Mouse (Mus musculus) urinary bladder, postnatal 10 days (tissue): ENCODE data around the gene Zfp462.
"Not testable (repeated sequence)": the region's sequence is repeated elsewhere in the genome, so short reads cannot be mapped to it uniquely, and the experiment has no call there.

Experiments used
- DNase-seq: peaks from one replicate; pipeline ENCODE4 v3.0.0; 2022; ENCODE audit warnings: low spot score

The Zfp462 gene

GRCm38 (mm10) chr4:54950866-54951265 lies 6.0 kb downstream of the Zfp462 start:
- DNase-seq = no peak

DNA sequence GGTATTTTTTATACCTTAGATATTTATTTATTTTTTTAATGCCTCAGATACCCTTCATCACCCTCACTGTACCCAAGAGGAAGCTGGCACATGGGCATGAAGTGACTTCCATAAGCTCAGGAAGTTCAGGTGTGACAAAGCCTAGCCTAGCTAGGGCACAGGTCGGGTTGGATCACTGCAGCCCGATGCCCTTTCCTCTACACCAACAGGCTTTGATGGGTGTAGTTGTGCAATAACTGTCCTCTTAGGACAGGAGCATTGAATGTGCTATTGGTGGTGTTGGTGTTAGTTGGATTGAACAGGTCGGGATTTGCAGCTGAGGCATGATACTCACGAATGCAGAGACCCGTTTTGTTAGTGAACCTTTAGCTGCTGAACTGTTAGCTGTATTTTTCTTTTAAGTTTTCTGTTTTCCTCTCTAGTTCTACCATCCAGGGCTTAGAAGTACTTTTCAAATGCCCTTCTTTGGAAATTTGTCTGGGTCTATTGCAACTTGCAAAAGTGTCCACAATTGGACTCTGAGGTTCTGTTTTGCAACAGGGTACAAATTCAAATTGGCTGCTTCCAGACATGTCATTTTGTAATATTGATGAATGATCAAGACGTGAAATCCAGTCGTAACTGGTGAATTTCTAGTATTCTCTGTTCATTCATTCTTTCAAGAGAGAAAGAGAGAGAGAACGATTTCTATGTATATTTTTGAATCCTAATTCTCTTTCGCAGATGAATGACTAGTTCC lies 9.0 kb downstream of the Zfp462 start:
- no peak for DNase-seq

DNA sequence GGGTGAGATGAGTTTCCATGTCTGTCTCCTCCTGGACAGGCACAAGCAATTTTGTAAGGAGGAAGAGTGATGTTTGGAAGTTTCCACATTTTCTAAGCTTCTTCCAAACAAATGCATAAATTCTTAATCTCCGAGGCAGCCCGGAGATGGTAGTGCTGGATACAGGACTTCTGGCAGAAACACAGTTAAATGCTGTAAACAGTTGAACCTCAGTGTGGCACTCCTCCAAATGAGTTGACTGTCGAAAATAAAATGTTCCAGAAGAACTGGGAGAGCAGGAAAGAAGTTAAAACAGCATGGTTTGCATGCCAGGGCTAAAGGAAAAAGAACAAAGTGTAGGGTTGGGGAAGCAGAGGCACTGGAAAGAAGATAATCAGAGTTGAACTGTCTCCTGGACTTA lies 9.6 kb downstream of the Zfp462 start:
- no peak for DNase-seq

GRCm38 (mm10) chr4:54960776-54961175 lies 15.9 kb downstream of the Zfp462 start:
- no peak for DNase-seq

- no peak for DNase-seq
Observed at GRCm38 (mm10) chr4:54962141-54962540, 17.3 kb downstream of the Zfp462 start.

DNA sequence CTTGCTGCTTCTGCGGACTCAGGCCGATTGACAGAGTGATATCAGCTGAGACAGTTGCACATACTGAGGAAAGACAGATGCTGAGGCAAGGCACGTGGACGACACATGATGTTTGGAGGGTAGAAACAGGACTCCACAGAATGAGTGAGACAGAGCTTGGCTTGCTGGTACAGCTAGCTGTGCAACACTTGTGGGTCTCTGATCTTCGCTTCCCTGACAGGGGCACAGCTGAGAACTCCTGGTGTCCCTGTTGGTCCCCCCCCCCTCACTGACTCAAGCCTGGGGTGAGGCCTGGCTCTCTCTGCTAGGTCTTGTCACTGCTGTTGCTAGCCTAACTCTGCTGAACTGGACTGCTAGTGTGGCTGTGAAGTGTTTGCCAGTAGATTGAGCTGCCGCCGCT lies 18.7 kb downstream of the Zfp462 start:
- DNase-seq = no peak

- no peak for DNase-seq
Observed at GRCm38 (mm10) chr4:54965169-54965695, 20.4 kb downstream of the Zfp462 start.

- DNase-seq = no peak
Observed at GRCm38 (mm10) chr4:54966161-54966806, 21.4 kb downstream of the Zfp462 start.

- DNase-seq = no peak
Observed at GRCm38 (mm10) chr4:54967166-54967565, 22.3 kb downstream of the Zfp462 start.

- no peak for DNase-seq
Observed at GRCm38 (mm10) chr4:54967721-54968120, 22.9 kb downstream of the Zfp462 start.

DNA sequence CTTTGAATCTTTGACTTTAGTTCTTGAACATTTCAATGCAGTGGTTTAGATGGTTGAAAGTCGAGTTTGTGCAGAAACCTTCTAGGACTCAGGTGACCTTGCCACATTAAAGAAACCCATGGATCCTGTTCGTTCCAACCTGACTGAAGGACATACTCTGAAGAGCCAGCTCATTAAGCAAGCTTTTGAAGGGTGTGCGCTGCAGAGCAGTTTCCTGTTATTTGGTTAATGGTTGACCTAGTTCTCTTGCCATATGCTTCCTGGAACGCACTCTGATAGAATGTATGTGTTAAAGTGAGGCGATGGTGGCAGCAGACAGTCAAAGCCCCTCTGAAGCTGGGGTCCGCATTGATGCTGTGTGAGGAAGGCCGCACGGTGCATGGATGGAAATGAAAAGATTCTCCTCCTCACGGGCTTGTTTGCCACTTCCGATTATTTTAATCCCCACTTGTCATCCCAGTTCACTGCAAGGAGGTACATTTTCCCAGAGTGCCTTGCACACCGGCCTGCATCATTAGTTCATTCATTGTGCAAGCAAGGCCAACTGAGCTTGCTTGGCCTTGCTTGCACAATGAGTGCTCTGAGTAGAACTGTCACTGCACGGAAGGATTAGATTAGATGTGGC lies 24.9 kb downstream of the Zfp462 start:
- no peak for DNase-seq

GRCm38 (mm10) chr4:54971386-54971785 lies 26.5 kb downstream of the Zfp462 start:
- DNase-seq = no peak

GRCm38 (mm10) chr4:54972096-54972495 lies 27.2 kb downstream of the Zfp462 start:
- DNase-seq = no peak

GRCm38 (mm10) chr4:54972827-54973560 lies 28.1 kb downstream of the Zfp462 start:
- DNase-seq = no peak

DNA sequence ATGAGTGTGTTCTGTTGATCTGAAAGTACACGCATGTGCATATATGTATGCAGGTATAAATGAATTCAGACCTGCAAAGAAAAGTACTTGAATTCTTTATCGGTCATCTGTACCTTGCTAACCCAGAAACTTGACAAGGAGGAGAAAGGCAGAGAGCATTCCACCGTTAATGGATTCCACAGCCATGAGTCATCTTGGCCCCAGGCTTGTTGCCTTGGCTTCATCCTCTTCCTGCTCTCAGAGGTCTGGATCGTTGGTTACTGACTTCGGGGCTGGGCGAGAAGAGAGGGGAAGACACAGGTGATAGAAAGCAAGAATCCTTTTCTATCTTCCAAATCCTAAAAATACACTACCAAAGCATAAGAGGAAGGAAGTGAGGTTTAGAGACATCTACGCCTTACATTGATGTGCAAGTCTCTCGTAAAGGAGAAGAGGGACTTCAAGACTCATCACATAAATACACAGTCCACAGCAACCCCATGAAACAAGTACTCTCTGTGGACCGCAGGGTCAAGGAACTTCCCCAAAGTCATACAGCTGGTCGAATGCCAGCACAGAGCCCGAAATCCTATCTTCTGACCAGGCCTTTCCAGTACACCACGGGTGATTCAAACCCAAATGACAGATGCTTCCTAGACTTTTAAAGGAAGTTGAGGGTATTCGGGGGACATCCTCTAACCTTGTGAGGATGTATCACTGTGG lies 35.1 kb downstream of the Zfp462 start:
- DNase-seq = no peak

- no peak for DNase-seq
Observed at GRCm38 (mm10) chr4:54984502-54984901, 39.7 kb downstream of the Zfp462 start.

DNA sequence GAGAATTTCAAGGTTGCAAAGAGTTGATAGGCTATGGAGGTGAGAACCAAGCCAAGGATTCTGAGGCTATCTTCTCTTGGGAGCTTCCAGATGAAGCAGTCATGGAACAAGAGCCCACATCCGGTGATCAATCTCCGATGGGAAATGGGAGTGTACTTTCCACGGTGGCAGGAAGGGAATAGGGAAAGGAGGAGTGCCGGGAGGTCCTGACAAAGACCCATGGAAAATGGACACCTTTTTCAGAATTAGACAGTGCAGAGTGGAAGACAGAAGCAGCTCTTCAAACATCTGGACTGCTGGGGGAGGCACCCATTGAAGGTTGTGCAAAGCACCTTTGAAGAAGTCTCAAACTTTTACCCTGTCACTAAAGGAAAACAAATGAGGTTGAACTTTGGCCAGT lies 41.8 kb downstream of the Zfp462 start:
- no peak for DNase-seq

- no peak for DNase-seq
Observed at GRCm38 (mm10) chr4:54987256-54987655, 42.4 kb downstream of the Zfp462 start.

- DNase-seq = no peak
Observed at GRCm38 (mm10) chr4:54987926-54988325, 43.1 kb downstream of the Zfp462 start.

GRCm38 (mm10) chr4:54991973-54992372 lies 47.1 kb downstream of the Zfp462 start:
- DNase-seq = no peak

DNA sequence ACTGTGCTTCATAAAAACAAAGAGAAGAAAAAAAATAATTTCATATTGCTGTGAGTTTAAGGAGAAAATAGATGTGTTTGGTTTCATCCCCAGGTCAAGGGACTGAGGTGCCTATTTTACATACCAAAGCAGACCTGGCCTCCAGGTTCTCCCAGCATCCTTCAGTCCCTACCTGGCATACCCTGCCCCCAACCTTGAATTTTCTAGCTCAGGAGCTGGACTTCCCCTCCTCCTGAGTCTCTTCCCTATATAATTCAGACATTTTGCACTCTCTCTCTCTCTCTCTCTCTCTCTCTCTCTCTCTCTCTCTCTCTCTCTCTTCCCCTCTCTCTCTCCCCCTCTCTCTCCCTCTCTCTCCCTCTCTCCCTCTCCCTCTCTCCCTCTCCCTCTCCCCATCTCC lies 48.2 kb downstream of the Zfp462 start:
- DNase-seq = not testable (repeated sequence)

DNA sequence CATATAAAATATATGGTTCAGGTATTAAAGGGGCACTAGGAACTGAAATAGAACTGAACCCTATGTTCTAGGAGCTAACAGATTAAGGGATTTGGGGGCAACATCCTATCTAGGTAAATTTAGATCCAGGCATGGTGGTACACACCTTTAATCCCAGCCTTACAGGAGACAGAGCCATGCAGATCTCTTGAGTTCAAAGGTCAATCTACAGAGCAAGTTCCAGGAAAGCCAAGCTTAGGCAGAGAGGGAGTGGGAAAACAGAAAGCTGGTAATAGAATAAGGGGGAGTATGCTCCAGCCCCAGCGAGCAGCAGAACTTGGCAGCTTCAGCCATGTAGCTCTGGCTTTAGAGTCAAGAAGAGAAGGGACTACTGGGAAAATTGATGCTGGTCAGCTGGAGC lies 50.4 kb downstream of the Zfp462 start:
- DNase-seq = no peak
